Mouse (Mus musculus) brain, adult 2 months (tissue): ENCODE measurements at regions not wholly inside any gene's neighbourhood (a gene's known extent, or its start where the extent isn't known, plus 50 kb on each side); places are given as distances from the start of the nearest gene placed in this dataset.

Experiments
- DNase-seq: peaks from one replicate; pipeline ENCODE4 v3.0.0; 2011; ENCODE audit warnings: low read depth, low spot score

DNA sequence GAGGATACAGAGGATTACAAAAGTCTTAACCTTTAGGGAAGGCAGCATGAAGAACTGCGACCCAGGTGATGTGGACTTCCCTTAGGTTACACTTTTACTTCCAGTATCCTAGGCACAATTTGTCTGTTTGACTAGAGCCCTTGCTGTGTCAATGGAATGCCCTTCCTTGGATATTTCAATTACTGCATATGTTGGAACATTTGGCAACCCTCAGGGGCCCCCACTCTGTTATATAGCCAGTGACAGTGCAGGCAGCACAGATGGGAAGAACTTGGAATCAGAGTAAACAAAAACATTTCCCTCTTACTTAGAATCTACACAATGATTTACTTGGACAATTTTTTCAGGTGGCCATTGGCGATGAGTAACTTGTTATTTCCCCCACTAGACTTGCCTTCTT is 82.4 kb downstream of the Izumo3 start:
- DNase-seq: peak; percentile 21

DNA sequence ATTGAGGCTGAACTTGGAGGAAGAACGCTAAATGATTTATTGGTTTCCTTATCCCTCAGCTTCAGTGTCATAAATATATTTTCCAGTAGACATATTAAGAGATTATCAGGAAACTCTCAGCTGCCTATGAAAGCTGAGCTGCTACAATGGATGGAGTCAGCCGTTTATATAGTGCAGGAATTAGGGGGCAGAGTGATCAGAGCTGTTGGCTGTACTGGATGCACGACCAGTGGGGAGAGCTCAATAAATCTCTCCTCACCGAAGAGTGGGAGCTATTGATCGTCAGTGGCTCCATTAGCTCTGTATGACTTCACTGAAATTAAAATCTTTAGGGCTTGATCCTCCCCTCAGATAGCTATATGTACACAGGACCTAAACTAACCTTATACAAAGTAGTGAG is 86.1 kb downstream of the Izumo3 start:
- no peak for DNase-seq

DNA sequence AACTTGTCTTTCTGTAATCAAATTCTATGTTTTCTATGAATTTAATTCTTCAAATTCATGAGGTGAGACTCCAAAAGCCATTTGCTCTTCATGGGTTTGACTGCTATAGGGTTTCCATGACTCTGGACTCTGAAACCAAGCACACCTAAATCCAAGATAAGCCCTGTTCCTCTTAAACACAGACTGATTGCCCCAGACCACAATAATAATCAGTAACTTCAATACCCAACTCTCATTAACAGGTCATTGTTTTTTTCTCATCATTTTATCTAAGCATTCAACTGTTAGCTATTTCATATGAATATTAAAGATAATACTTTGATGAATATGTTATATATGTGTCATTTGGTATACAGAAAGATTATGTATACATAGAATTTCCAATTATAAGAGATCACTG is 92.1 kb downstream of the Izumo3 start:
- no peak for DNase-seq

DNA sequence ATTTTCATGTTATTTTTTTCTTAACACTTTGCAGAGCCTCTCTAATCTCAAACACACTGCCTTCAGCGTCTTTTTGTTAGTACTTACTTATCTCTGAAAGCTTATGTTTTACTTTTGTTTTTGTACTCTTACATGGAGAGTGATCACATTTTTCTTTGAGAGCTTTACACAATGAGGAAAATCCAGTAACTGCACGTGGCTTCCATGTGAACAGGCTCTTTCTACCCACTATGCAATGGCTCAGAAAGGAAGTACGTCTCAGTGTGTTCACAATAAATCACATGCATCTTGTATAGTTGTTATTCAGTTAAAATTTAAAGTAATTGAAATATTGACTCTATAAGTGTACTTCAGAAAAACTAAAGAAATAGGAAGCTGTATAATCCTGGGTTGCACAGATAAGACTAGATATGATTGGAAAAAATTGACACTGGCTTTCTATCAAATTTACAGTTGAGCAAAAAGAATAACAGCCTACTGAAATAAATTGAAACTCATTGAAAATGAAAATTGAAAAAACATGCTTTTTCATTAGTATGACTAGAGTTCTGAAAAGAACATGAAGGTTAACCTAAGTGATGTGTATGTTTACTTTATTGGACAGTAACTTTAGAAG is 122.4 kb downstream of the Izumo3 start:
- no peak for DNase-seq

DNA sequence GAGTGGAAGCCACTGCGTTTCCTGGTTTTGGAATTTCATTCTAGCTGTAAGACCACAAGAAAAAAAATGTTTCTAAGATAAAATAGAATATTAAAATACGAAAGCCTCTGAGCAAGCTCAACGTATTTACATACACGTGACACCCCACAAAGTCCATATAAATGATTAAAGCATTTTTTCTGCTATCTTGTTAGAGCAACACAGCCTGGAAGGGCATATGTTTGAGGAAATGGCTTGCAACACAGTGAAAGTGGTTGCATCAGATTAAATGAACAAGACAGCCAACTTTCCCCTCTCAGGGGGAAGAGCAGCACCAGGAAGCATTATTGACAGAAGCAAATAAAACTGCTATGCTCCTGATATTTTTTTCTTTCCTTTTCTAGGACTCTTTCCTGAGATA is 146.8 kb downstream of the Izumo3 start:
- DNase-seq: no peak

DNA sequence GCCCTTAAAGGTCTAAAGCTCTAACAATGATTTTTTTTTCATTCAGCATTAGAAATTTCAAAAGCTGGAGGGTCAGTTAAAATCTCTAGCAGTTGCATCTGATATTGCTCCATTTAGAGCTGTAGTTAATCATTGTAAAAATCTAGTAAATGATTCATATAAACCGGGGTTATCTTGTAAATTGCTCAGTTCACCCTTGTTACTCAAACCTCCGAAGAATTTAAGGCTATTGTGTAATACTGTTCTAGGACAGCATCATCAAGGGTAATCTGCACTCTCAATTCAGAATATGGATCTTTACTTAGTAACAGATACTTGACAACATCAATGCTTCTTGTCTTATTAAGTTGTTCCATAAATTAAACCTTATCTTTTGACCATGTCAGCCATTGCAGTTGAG is 157.7 kb downstream of the Izumo3 start:
- DNase-seq: no peak
